Mouse (Mus musculus) mesoderm, embryonic 11.5 days (tissue): ENCODE data around the gene Urah.

Experiments
- DNase-seq: peaks from one replicate; pipeline ENCODE4 v3.0.0-alpha.2; 2012; ENCODE audit warnings: low read depth, low spot score

Urah gene

GRCm38 (mm10) chr7:140834968-140835757, at the start of gene Urah:
Gene Urah, plus strand, starts transcription at chr7:140835018.
- DNase-seq = no peak

- DNase-seq = no peak
Measured at GRCm38 (mm10) chr7:140787406-140788052, 47.3 kb upstream of the Urah start, which contains the start of gene Syce1. Gene Syce1, minus strand, starts transcription at chr7:140787852.

- no peak for DNase-seq
Measured at GRCm38 (mm10) chr7:140788053-140788435, 46.8 kb upstream of the Urah start.

- DNase-seq = no peak
Measured at GRCm38 (mm10) chr7:140793541-140793940, 41.3 kb upstream of the Urah start.

- DNase-seq = no peak
Measured at GRCm38 (mm10) chr7:140797619-140798018, 37.2 kb upstream of the Urah start.

- DNase-seq = no peak
Measured at GRCm38 (mm10) chr7:140798212-140798611, 36.6 kb upstream of the Urah start.

GRCm38 (mm10) chr7:140802629-140803028, 32.2 kb upstream of the Urah start:
- peak; percentile 4 for DNase-seq

- peak; percentile 24 for DNase-seq
Measured at GRCm38 (mm10) chr7:140805704-140806103, 29.1 kb upstream of the Urah start.

- DNase-seq = no peak
Measured at GRCm38 (mm10) chr7:140810496-140810895, 24.3 kb upstream of the Urah start.

- no peak for DNase-seq
Measured at GRCm38 (mm10) chr7:140811714-140812113, 23.1 kb upstream of the Urah start.

- DNase-seq = no peak
Measured at GRCm38 (mm10) chr7:140812850-140813249, 22.0 kb upstream of the Urah start.

- DNase-seq = no peak
Measured at GRCm38 (mm10) chr7:140820173-140820572, 14.6 kb upstream of the Urah start.

- DNase-seq = no peak
Measured at GRCm38 (mm10) chr7:140821305-140821652, 13.5 kb upstream of the Urah start.

GRCm38 (mm10) chr7:140821653-140822329, 13.0 kb upstream of the Urah start, which contains the start of gene Zfp941:
Gene Zfp941, minus strand, starts transcription at chr7:140822178.
- peak; percentile 74 for DNase-seq

- DNase-seq = no peak
Measured at GRCm38 (mm10) chr7:140822731-140823130, 12.1 kb upstream of the Urah start.

GRCm38 (mm10) chr7:140828171-140828881, 6.5 kb upstream of the Urah start:
- peak; percentile 43 for DNase-seq

- no peak for DNase-seq
Measured at GRCm38 (mm10) chr7:140831447-140831846, 3.4 kb upstream of the Urah start.

- no peak for DNase-seq
Measured at GRCm38 (mm10) chr7:140833341-140833740, 1.5 kb upstream of the Urah start.

- DNase-seq = no peak
Measured at GRCm38 (mm10) chr7:140835758-140836087, 905 bp downstream of the Urah start.

GRCm38 (mm10) chr7:140836243-140837115, 1.7 kb downstream of the Urah start:
- no peak for DNase-seq

GRCm38 (mm10) chr7:140839556-140839955, 4.7 kb downstream of the Urah start:
- DNase-seq = no peak
